Mouse (Mus musculus) heart, postnatal 0 days (tissue): Measurements from ENCODE around the gene Fubp1.
A peak's percentile ranks its signal among the peaks of the same experiment; 100 is the strongest.

Experiments used
- CTCF ChIP-seq: IDR thresholded peaks from 2 replicates; pipeline ENCODE4 v1.5.1; 2016; ENCODE audit warnings: antibody characterized with exemption, control low read depth, low read depth
- EP300 ChIP-seq: IDR thresholded peaks from 2 replicates; pipeline ENCODE4 v1.6.1; 2016; ENCODE audit warnings: antibody characterized with exemption, low read depth

DNA sequence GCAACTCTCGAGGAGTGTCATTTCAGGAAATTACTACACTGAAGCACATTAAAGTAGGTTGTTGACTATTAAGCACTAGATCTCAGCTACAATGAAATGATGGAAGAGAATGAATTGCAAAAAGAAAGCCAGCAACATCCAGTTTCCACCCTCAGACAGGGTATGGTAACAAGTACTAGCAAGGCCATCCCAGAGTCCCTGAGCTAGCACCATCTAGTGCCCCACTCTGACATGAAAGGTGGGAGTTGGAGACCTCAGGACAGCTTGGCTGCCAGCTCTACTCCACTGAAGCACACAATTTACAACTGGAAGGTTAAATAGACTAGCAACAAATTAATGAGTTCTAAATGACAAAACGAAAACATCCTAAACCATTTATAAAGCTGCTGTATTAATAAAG, 67.7 kb downstream of the Fubp1 start:
- peak; percentile 39 for TF ChIP-seq CTCF
- no peak for TF ChIP-seq EP300
